Mouse (Mus musculus) CH12.LX (cell line): ENCODE measurements around the gene Fads3. TPM values are rescaled to one million over a fixed set of nuclear protein-coding genes. Genes with fewer than 3 reads are reported as not detected.

Experiments used
- DNase-seq: peaks from one replicate; pipeline ENCODE4 v3.0.0-alpha.2; 2013; ENCODE audit errors: extremely low read depth
- H3K27ac ChIP-seq: 2 replicates; pipeline ENCODE4 v1.5.1; 2012; ENCODE audit warnings: low read depth, mild to moderate bottlenecking, control low read depth, moderate library complexity; ENCODE audit not compliant: insufficient read depth
- H3K27me3 ChIP-seq: replicated peaks from 2 replicates; pipeline ENCODE3; 2012; ENCODE audit warnings: inconsistent platforms
- H3K36me3 ChIP-seq, 2 experiments: replicated peaks in 1 of 2; 2 replicates each; pipeline versions ENCODE3 to v1.6.1; 2012; ENCODE audit warnings: inconsistent platforms in 1 of 2, low read length in 1 of 2, mild to moderate bottlenecking in 1 of 2, mixed read lengths in 1 of 2, moderate library complexity in 1 of 2; ENCODE audit not compliant: control insufficient read depth in 1 of 2, insufficient read depth in 1 of 2
- H3K4me1 ChIP-seq, 2 experiments: 2 replicates each; pipeline ENCODE4 v1.6.1; 2012; ENCODE audit warnings: inconsistent platforms in 1 of 2, moderate library complexity in 1 of 2; ENCODE audit not compliant: insufficient read depth in 2 of 2, control insufficient read depth in 1 of 2
- H3K4me2 ChIP-seq: 2 replicates; pipeline ENCODE4 v1.6.1; 2012; ENCODE audit warnings: low read depth, mild to moderate bottlenecking, control low read depth; ENCODE audit not compliant: poor library complexity, insufficient read depth, severe bottlenecking
- H3K4me3 ChIP-seq, 3 experiments: fragments of 150-350 bp in 1 of 3; sonication (generic) in 1 of 3; replicated peaks in 1 of 3; 2 replicates each; pipeline versions ENCODE3 to v1.5.1; 2011 to 2012; ENCODE audit warnings: low read depth in 2 of 3, low read length in 2 of 3, mild to moderate bottlenecking in 2 of 3, moderate library complexity in 2 of 3, control low read depth in 1 of 3, improper control_type of control experiment in 1 of 3, inconsistent platforms in 1 of 3, mixed read lengths in 1 of 3; ENCODE audit not compliant: poor library complexity in 1 of 3
- H3K79me2 ChIP-seq: replicated peaks from 2 replicates; pipeline ENCODE4 v1.6.1; 2012; ENCODE audit warnings: mild to moderate bottlenecking, moderate library complexity; ENCODE audit not compliant: control insufficient read depth, poor library complexity, insufficient read depth, severe bottlenecking; ENCODE audit errors: extremely low read depth
- H3K9ac ChIP-seq: 2 replicates; pipeline ENCODE4 v1.6.1; 2012; ENCODE audit warnings: low read depth, mild to moderate bottlenecking, control low read depth, moderate library complexity; ENCODE audit not compliant: insufficient read depth
- H3K9me3 ChIP-seq: replicated peaks from 2 replicates; pipeline ENCODE3; 2012; ENCODE audit warnings: low read length, inconsistent platforms, mixed read lengths
- BHLHE40 ChIP-seq: IDR thresholded peaks from 2 replicates; pipeline ENCODE4 v1.6.1; 2011; ENCODE audit warnings: mild to moderate bottlenecking, low read depth, low read length, improper control_type of control experiment
- CHD2 ChIP-seq: IDR thresholded peaks from 2 replicates; pipeline ENCODE4 v1.6.1; 2011; ENCODE audit warnings: low read length, improper control_type of control experiment
- CTCF ChIP-seq, 2 experiments: IDR thresholded peaks in 1 of 2; conservative IDR thresholded peaks in 1 of 2; 2 replicates each; pipeline ENCODE4 v1.5.1; 2011 to 2012; ENCODE audit warnings: low read depth in 2 of 2, low read length in 2 of 2, improper control_type of control experiment in 1 of 2, inconsistent platforms in 1 of 2, mild to moderate bottlenecking in 1 of 2, moderate library complexity in 1 of 2
- EP300 ChIP-seq: IDR thresholded peaks from 2 replicates; pipeline ENCODE4 v1.6.1; 2011; ENCODE audit warnings: low read length, improper control_type of control experiment
- ETS1 ChIP-seq: conservative IDR thresholded peaks from 2 replicates; pipeline ENCODE4 v1.6.1; 2012; ENCODE audit warnings: low read depth, mild to moderate bottlenecking, inconsistent platforms, low read length, improper control_type of control experiment, moderate library complexity
- GABPA ChIP-seq: IDR thresholded peaks from 2 replicates; pipeline ENCODE4 v1.6.1; 2012; ENCODE audit warnings: low read depth, low read length, improper control_type of control experiment, inconsistent platforms; ENCODE audit not compliant: insufficient replicate concordance
- HCFC1 ChIP-seq: IDR thresholded peaks from 2 replicates; pipeline ENCODE4 v1.6.1; 2012; ENCODE audit warnings: low read depth, mild to moderate bottlenecking, inconsistent platforms, low read length, improper control_type of control experiment
- IRF4 ChIP-seq: IDR thresholded peaks from 2 replicates; pipeline ENCODE4 v1.6.1; 2014; ENCODE audit warnings: low read depth, mild to moderate bottlenecking, inconsistent platforms, low read length, improper control_type of control experiment
- JUND ChIP-seq: conservative IDR thresholded peaks from 2 replicates; pipeline ENCODE4 v1.6.1; 2011; ENCODE audit warnings: low read depth, low read length, improper control_type of control experiment
- KAT2A ChIP-seq: IDR thresholded peaks from 2 replicates; pipeline ENCODE4 v1.6.1; 2012; ENCODE audit warnings: low read length, improper control_type of control experiment, inconsistent platforms; ENCODE audit not compliant: insufficient replicate concordance
- MAFK ChIP-seq: IDR thresholded peaks from 2 replicates; pipeline ENCODE4 v1.6.1; 2011; ENCODE audit warnings: low read length, improper control_type of control experiment; ENCODE audit not compliant: insufficient replicate concordance
- MAX ChIP-seq: IDR thresholded peaks from 2 replicates; pipeline ENCODE4 v1.6.1; 2011; ENCODE audit warnings: low read length, improper control_type of control experiment
- MAZ ChIP-seq: IDR thresholded peaks from 2 replicates; pipeline ENCODE4 v1.6.1; 2012; ENCODE audit warnings: low read depth, mild to moderate bottlenecking, inconsistent platforms, low read length, improper control_type of control experiment, moderate library complexity
- MEF2A ChIP-seq: IDR thresholded peaks from 2 replicates; pipeline ENCODE4 v1.6.1; 2014; ENCODE audit warnings: low read depth, mild to moderate bottlenecking, inconsistent platforms, low read length, improper control_type of control experiment, borderline replicate concordance
- MYC ChIP-seq: IDR thresholded peaks from 2 replicates; pipeline ENCODE4 v1.6.1; 2011; ENCODE audit warnings: low read depth, mild to moderate bottlenecking, improper control_type of control experiment, low read length
- NELFE ChIP-seq: IDR thresholded peaks from 2 replicates; pipeline ENCODE4 v1.6.1; 2011; ENCODE audit warnings: low read depth, low read length, improper control_type of control experiment
- NRF1 ChIP-seq: IDR thresholded peaks from 2 replicates; pipeline ENCODE4 v1.6.1; 2014; ENCODE audit warnings: low read depth, mild to moderate bottlenecking, inconsistent platforms, low read length, improper control_type of control experiment, moderate library complexity
- SIN3A ChIP-seq: IDR thresholded peaks from 2 replicates; pipeline ENCODE4 v1.6.1; 2012; ENCODE audit warnings: low read length, improper control_type of control experiment, inconsistent platforms
- SMC3 ChIP-seq: IDR thresholded peaks from 2 replicates; pipeline ENCODE4 v1.6.1; 2011; ENCODE audit warnings: low read depth, low read length, improper control_type of control experiment
- TBP ChIP-seq: conservative IDR thresholded peaks from 2 replicates; pipeline ENCODE4 v1.6.1; 2011; ENCODE audit warnings: low read depth, low read length, improper control_type of control experiment
- UBTF ChIP-seq: IDR thresholded peaks from 2 replicates; pipeline ENCODE4 v1.6.1; 2012; ENCODE audit warnings: low read depth, mild to moderate bottlenecking, inconsistent platforms, low read length, improper control_type of control experiment, moderate library complexity
- USF1 ChIP-seq: IDR thresholded peaks from 2 replicates; pipeline ENCODE4 v1.6.1; 2014; ENCODE audit warnings: low read depth, mild to moderate bottlenecking, inconsistent platforms, low read length, improper control_type of control experiment
- ZC3H11A ChIP-seq: IDR thresholded peaks from 2 replicates; pipeline ENCODE4 v1.6.1; 2012; ENCODE audit warnings: low read depth, mild to moderate bottlenecking, inconsistent platforms, low read length, improper control_type of control experiment
- ZNF384 ChIP-seq: IDR thresholded peaks from 2 replicates; pipeline ENCODE4 v1.6.1; 2012; ENCODE audit warnings: low read depth, low read length, improper control_type of control experiment, inconsistent platforms
- dilution Hi-C: fragments of 300-500 bp; cut with MboI; formaldehyde crosslinking; loops from 2 replicates; pipeline ENCODE4 v1.14.3; 2020; ENCODE audit warnings: low sequenced_read_pairs; ENCODE audit not compliant: extremely low pct_unique_long_range_greater_than_20kb, extremely low pct_ligation_motif_present
- in situ Hi-C: fragments of 300-500 bp; cut with MboI; formaldehyde crosslinking; loops from 3 replicates; pipeline ENCODE4 v1.14.3; 2019; ENCODE audit warnings: low sequenced_read_pairs, low pct_ligation_motif_present, low pct_unique_long_range_greater_than_20kb, mixed read lengths
- polyA plus RNA-seq: library from polyadenylated mRNA; unstranded; fragments of >175 nt; gene quantifications from 2 replicates; pipeline ENCODE4 v1.2.1, GENCODE M21; 2012; ENCODE audit warnings: low read depth; ENCODE audit not compliant: insufficient read length
- total RNA-seq, 2 experiments: library from RNA; depleted of rRNA; stranded (reverse); fragments of 300-350 nt in 1 of 2; fragments of >200 nt in 1 of 2; gene quantifications; 2 replicates each; pipeline ENCODE4 v1.2.3; 2012 to 2014

Fads3 gene
- total and polyA plus RNA-seq, 3 experiments, result 0.29 to 1.1 TPM; not detected in 1

- Histone ChIP-seq H3K9ac (no peak overlapping the region), H3K79me2 (no peaks in the 10 kb centered on the region), H3K4me2 (no peak overlapping the region), H3K27me3 (peaks cover 2% of the 10 kb centered on the region), H3K4me3 (no peak overlapping the region), H3K4me1 (peaks cover 7 to 65% of the 10 kb centered on the region in 2 experiments)
- dilution Hi-C loops, result no loop called here
- TF ChIP-seq JUND (no peak), KAT2A (no peak)
- TF ChIP-seq, all 38 proteins: peak for 0
- Histone ChIP-seq H3K27ac (no peak overlapping the region), H3K9me3 (no peaks in the 10 kb centered on the region), H3K36me3 (no peaks in the 10 kb centered on the region)
- in situ Hi-C loops, result no loop called here
- no peak for DNase-seq
Measured at GRCm38 (mm10) chr19:10062292-10062691, 20.9 kb downstream of the Fads3 start.

- no peak for DNase-seq
- no peak for TF ChIP-seq SMC3
- TF ChIP-seq HCFC1, result no peak
- TF ChIP-seq MYC, result no peak
- no peaks in the 10 kb centered on the region for H3K9me3 ChIP-seq
- H3K4me2 ChIP-seq, result no peak overlapping the region
- peaks cover 2% of the 10 kb centered on the region for H3K27me3 ChIP-seq
- H3K36me3 ChIP-seq, result no peaks in the 10 kb centered on the region
- H3K9ac ChIP-seq, result no peak overlapping the region
- peaks cover 7 to 65% of the 10 kb centered on the region in 2 experiments for H3K4me1 ChIP-seq
- no peak overlapping the region for H3K27ac ChIP-seq
- dilution Hi-C loops, result no loop called here
- in situ Hi-C loops, result no loop called here
- no peak overlapping the region for H3K4me3 ChIP-seq
- no peaks in the 10 kb centered on the region for H3K79me2 ChIP-seq
Measured at GRCm38 (mm10) chr19:10062862-10063261, 21.5 kb downstream of the Fads3 start.

GRCm38 (mm10) chr19:10064173-10065012 is 23.0 kb downstream of the Fads3 start:
- H3K27ac ChIP-seq, result no peak overlapping the region
- H3K4me1 ChIP-seq, result peaks cover 7 to 65% of the 10 kb centered on the region in 2 experiments
- no peak overlapping the region for H3K9ac ChIP-seq
- no peak overlapping the region for H3K4me3 ChIP-seq
- no peaks in the 10 kb centered on the region for H3K36me3 ChIP-seq
- H3K4me2 ChIP-seq, result no peak overlapping the region
- dilution Hi-C loops (no loop called here), in situ Hi-C loops (no loop called here)
- H3K9me3 ChIP-seq, result peaks cover 2% of the 10 kb centered on the region
- no peaks in the 10 kb centered on the region for H3K79me2 ChIP-seq
- DNase-seq, result peak; percentile 79
- H3K27me3 ChIP-seq, result no peaks in the 10 kb centered on the region
- TF ChIP-seq BHLHE40 (no peak), ETS1 (peak; percentile 60), CTCF (conservative IDR thresholded peaks at IDR 0.05 in 1 of 2, IDR thresholded peaks at IDR 0.05 in 1 of 2; ENCODE audit: low read depth in 2 of 2, low read length in 2 of 2) (no peak), ZNF384 (no peak), UBTF (0 out of 2 replicates have a peak, but pooled peaks have one; percentile 38), MAZ (no peak), MAFK (no peak), MEF2A (0 out of 2 replicates have a peak, but pooled peaks have one; percentile 28), CHD2 (peak; percentile 50), MAX (no peak), NRF1 (no peak), USF1 (no peak), GABPA (no peak), NELFE (no peak), EP300 (peak; percentile 64), KAT2A (no peak), ZC3H11A (no peak), TBP (no peak), SMC3 (no peak), MYC (no peak), SIN3A (no peak; the same call in 1 of the 2 replicates), IRF4 (0 out of 2 replicates have a peak, but pooled peaks have one; percentile 17)
